Comparison of ENCODE assay signal across 9 mouse cellular contexts in the genomic region with DNA sequence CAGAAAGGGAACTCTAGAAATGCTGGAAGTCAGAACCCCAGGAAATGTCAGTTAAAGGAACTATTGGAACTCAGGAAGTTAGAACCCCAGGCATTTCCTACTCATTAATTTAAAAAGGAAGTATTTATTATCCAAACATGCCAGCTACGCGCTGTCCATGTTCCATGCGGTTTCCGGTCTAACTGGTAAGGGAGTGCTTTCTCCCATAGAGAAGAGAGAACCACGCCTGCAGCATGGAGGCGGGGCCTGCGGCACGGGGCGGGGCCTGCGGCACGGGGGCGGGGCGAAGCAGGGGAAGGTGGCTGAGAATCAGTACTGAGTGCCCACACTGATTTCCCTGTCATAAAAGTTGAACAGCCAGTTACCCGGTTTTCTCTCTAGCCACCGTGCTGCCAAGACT. TPM values are rescaled to one million over a fixed set of nuclear protein-coding genes. Genes with fewer than 3 reads are reported as not detected.
DNase-seq lines count a peak whose midpoint lies in the region; ATAC-seq lines count a peak whose summit lies in the region.
"Had no signal": no experiment of that assay in that cellular context is flagged by ENCODE, and none has a peak within 500 bp of the region (broad histone marks: within the 10 kb centered on the region; RNA-seq: fewer than 3 reads in every experiment).

No protein-coding gene starts in this region.

- peaks cover 78% of the 10 kb centered on the region for H3K27me3 ChIP-seq in liver, embryonic 13.5 days

- 9% methylated on average over 15 of the region's 15 CpGs for WGBS in liver, embryonic 13.5 days (ENCODE audit: insufficient replicate concordance)

- H3K9me3 ChIP-seq in liver, embryonic 13.5 days (replicated peaks), result no peaks in the 10 kb centered on the region
- H3K9me3 ChIP-seq: limb, embryonic 13.5 days had no signal

- H3K4me2 ChIP-seq in liver, embryonic 13.5 days, result no peak overlapping the region
- H3K4me2 ChIP-seq: limb, embryonic 13.5 days had no signal

- H3K36me3 ChIP-seq in liver, embryonic 13.5 days, result no peaks in the 10 kb centered on the region
- H3K36me3 ChIP-seq: limb, embryonic 13.5 days had no signal

- DNase-seq in B cell, adult 2 months, result peak; percentile 37 to 40
- DNase-seq in R1 (ENCODE audit: low read depth, low spot score), result peak; percentile 58
- peak; percentile 26 for DNase-seq in induced T-regulatory cell, adult 2 months (ENCODE audit: low read depth)
- DNase-seq in liver, embryonic 13.5 days, result peak; percentile 30
- peak; percentile 48 for DNase-seq in testis, postnatal 10 days (ENCODE audit: low spot score)
- DNase-seq in cerebellum, postnatal 14 days, result no peak
- no peak for DNase-seq in cerebellum, adult 18-20 months
- no peak for DNase-seq in spleen, postnatal 36 days (ENCODE audit: low spot score in 2 of 2)

- H3K4me3 ChIP-seq in liver, embryonic 13.5 days (replicated peaks), result no peak overlapping the region
- H3K4me3 ChIP-seq: limb, embryonic 13.5 days had no signal

- no peak overlapping the region for H3K27ac ChIP-seq in liver, embryonic 13.5 days
- H3K27ac ChIP-seq: limb, embryonic 13.5 days had no signal

- ATAC-seq in liver, embryonic 13.5 days (ENCODE audit: low read depth), result peak; percentile 61

- H3K9ac ChIP-seq in liver, embryonic 13.5 days, result no peak overlapping the region
- H3K9ac ChIP-seq: limb, embryonic 13.5 days had no signal

- peaks cover 8% of the 10 kb centered on the region; the same call in 1 of the 2 replicates for H3K4me1 ChIP-seq in liver, embryonic 13.5 days (replicated peaks)

RNA-seq across cellular contexts. Expression of a gene that starts 6.9 kb away (rescaled TPM):
- not detected in 2 replicates for polyA plus RNA-seq in liver, embryonic 13.5 days (2015; fragmentation: Nextera tagmentation; extraction: Ambion mirVana)

Comparison
In these comparisons a context has a peak if more than half of its experiments do, and no peak if none do; other contexts are left out.
1. DNase-seq: peak in B cell, adult 2 months (2 of 2), R1 (single experiment), induced T-regulatory cell, adult 2 months (single experiment), liver, embryonic 13.5 days (single experiment) and testis, postnatal 10 days (single experiment); none in cerebellum, postnatal 14 days (0 of 2), cerebellum, adult 18-20 months (0 of 2) and spleen, postnatal 36 days (0 of 2).